Mouse (Mus musculus): ENCODE results near the gene Vat1l.

DNA sequence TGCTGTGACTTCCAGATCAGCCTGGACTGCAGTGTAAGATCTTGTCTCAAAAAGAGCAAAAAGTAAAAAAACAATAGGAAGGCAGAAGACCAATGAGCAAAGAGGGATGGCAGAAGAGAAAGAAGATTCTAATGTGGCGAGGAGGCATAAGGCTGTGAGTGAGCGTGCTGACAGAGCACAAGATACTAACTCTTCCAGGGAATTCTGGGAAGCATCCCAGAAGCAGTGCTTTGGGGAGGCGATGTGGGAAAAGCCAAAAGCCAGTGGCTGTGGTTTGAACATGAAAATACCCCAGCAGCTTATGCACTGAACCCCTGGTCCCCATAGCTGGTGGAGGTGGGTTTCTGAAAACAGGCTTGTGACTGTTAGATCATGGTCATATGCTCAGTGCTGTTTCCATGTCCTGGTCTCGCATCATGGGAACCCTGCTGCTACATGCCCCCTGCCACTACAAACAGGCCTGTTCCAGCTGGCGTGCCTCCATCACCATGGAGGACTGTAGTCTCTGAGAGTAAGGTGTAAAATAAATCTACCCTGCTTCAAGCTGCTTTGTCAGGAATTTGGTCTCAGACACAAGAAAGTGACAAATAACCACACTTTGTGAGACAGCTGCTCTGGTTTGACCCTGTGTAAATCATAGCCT lies 54.4 kb downstream of the Vat1l start:
- TF ChIP-seq CTCF (IDR thresholded peaks at IDR 0.05; ENCODE audit: borderline replicate concordance, extremely low read depth, insufficient read depth, insufficient read length), result no peak
- TF ChIP-seq POLR2A (IDR thresholded peaks at IDR 0.05; ENCODE audit: borderline replicate concordance, extremely low read depth, insufficient read depth, insufficient read length, poor library complexity, severe bottlenecking), result no peak

Data from brain, embryonic 14.5 days (tissue).